Mouse (Mus musculus) thymus, postnatal 36 days (tissue): ENCODE measurements around the gene Slc47a1.
A peak's percentile ranks its signal among the peaks of the same experiment; 100 is the strongest.
"Not testable (repeated sequence)": the region's sequence is repeated elsewhere in the genome, so short reads cannot be mapped to it uniquely, and the experiment has no call there.

Experiments used
- DNase-seq, 2 experiments: peaks; one replicate each; pipeline ENCODE4 v3.0.0; 2022; ENCODE audit warnings: mixed read lengths in 2 of 2

Slc47a1 gene

GRCm38 (mm10) chr11:61377881-61378613 lies at the start of gene Slc47a1:
Gene Slc47a1 (minus strand): TSS chr11:61378345.
- no peak for DNase-seq

- no peak for DNase-seq
Measured at GRCm38 (mm10) chr11:61419253-61419652, 41.1 kb upstream of the Slc47a1 start.

GRCm38 (mm10) chr11:61417945-61418551 lies 39.9 kb upstream of the Slc47a1 start:
- DNase-seq = peak; percentile 67 to 69

- peak; percentile 24 to 37 for DNase-seq
Measured at GRCm38 (mm10) chr11:61416540-61416939, 38.4 kb upstream of the Slc47a1 start.

- DNase-seq = no peak
Measured at GRCm38 (mm10) chr11:61415444-61415843, 37.3 kb upstream of the Slc47a1 start.

GRCm38 (mm10) chr11:61414560-61414959 lies 36.4 kb upstream of the Slc47a1 start:
- no peak for DNase-seq

- DNase-seq = no peak
Measured at GRCm38 (mm10) chr11:61413411-61413810, 35.3 kb upstream of the Slc47a1 start.

GRCm38 (mm10) chr11:61411809-61412208 lies 33.7 kb upstream of the Slc47a1 start:
- DNase-seq = no peak

- no peak for DNase-seq
Measured at GRCm38 (mm10) chr11:61411221-61411620, 33.1 kb upstream of the Slc47a1 start.

GRCm38 (mm10) chr11:61410129-61410528 lies 32.0 kb upstream of the Slc47a1 start:
- DNase-seq = peak; percentile 67 to 76

- DNase-seq = no peak
Measured at GRCm38 (mm10) chr11:61409051-61409450, 30.9 kb upstream of the Slc47a1 start.

- peak in 1 of 2 experiments; percentile 59 for DNase-seq
Measured at GRCm38 (mm10) chr11:61408184-61409027, 30.3 kb upstream of the Slc47a1 start.

- peak; percentile 83 to 87 for DNase-seq
Measured at GRCm38 (mm10) chr11:61407638-61408183, 29.6 kb upstream of the Slc47a1 start.

- no peak for DNase-seq
Measured at GRCm38 (mm10) chr11:61401794-61402193, 23.6 kb upstream of the Slc47a1 start.

GRCm38 (mm10) chr11:61400681-61401346 lies 22.7 kb upstream of the Slc47a1 start:
- DNase-seq = no peak

- DNase-seq = not testable (repeated sequence)
Measured at GRCm38 (mm10) chr11:61397423-61398043, 19.4 kb upstream of the Slc47a1 start.

GRCm38 (mm10) chr11:61388936-61389335 lies 10.8 kb upstream of the Slc47a1 start:
- no peak for DNase-seq

- peak; percentile 10 to 22 for DNase-seq
Measured at GRCm38 (mm10) chr11:61388012-61388411, 9.9 kb upstream of the Slc47a1 start.

GRCm38 (mm10) chr11:61387233-61387632 lies 9.1 kb upstream of the Slc47a1 start:
- DNase-seq = no peak

- no peak for DNase-seq
Measured at GRCm38 (mm10) chr11:61385725-61386124, 7.6 kb upstream of the Slc47a1 start.

GRCm38 (mm10) chr11:61381272-61381671 lies 3.1 kb upstream of the Slc47a1 start:
- no peak for DNase-seq

- DNase-seq = no peak
Measured at GRCm38 (mm10) chr11:61378651-61379050, 506 bp upstream of the Slc47a1 start.
